In the genomic region with DNA sequence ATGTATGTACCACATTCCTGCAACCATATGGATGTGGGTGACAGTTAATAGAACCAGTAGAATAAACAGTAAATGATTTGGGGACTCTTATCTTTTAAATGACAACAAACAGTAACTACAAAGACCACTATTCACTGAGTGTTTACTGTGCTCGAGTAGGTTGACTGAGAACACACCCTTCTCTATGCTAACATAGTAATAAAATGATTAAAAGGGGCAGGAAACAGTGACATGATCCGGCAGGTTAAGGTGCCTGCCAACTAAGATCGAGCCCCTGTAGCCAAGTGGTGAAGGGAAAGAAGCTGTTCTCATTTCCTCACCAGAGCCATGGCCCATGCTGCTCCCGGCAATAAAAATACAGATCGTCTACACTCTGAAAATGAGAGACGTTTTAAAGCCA, we compare ENCODE assay signal across 24 mouse cellular contexts.
"Had no signal": no experiment of that assay in that cellular context is flagged by ENCODE, and none has a peak within 500 bp of the region (broad histone marks: within the 10 kb centered on the region; RNA-seq: fewer than 3 reads in every experiment).

No protein-coding gene starts in this region.

- H3K27ac ChIP-seq: kidney, embryonic 15.5 days; limb, embryonic 10.5 days; limb, embryonic 13.5 days; liver, embryonic 12.5 days; liver, embryonic 15.5 days; lung, embryonic 15.5 days; midbrain, embryonic 15.5 days; neural tube, embryonic 12.5 days; neural tube, embryonic 15.5 days had no signal

- ATAC-seq: liver, embryonic 12.5 days; midbrain, embryonic 15.5 days had no signal

- DNase-seq: kidney, adult 11 months; kidney, adult 8-10 months; kidney, postnatal 10 days; kidney, postnatal 36 days; layer of hippocampus, adult 9-11 months; liver; lung, adult 18-20 months; lung, postnatal 10 days; lung, postnatal 36 days; right cerebral cortex, adult 18-20 months; right cerebral cortex, postnatal 14 days; right cerebral cortex, postnatal 4 days; thymus, adult 18-20 months; thymus, postnatal 36 days had no signal

- H3K4me3 ChIP-seq: kidney, embryonic 15.5 days; limb, embryonic 10.5 days; limb, embryonic 13.5 days; liver, embryonic 12.5 days; liver, embryonic 15.5 days; lung, embryonic 15.5 days; midbrain, embryonic 15.5 days; neural tube, embryonic 12.5 days; neural tube, embryonic 15.5 days had no signal

- H3K4me1 ChIP-seq: kidney, embryonic 15.5 days; limb, embryonic 10.5 days; limb, embryonic 13.5 days; liver, embryonic 12.5 days; liver, embryonic 15.5 days; lung, embryonic 15.5 days; midbrain, embryonic 15.5 days; neural tube, embryonic 12.5 days; neural tube, embryonic 15.5 days had no signal

- H3K4me2 ChIP-seq: kidney, embryonic 15.5 days; limb, embryonic 13.5 days; liver, embryonic 12.5 days; liver, embryonic 15.5 days; lung, embryonic 15.5 days; midbrain, embryonic 11.5 days; midbrain, embryonic 15.5 days; neural tube, embryonic 12.5 days; neural tube, embryonic 15.5 days had no signal

- H3K9me3 ChIP-seq: kidney, embryonic 15.5 days; limb, embryonic 10.5 days; limb, embryonic 13.5 days; liver, embryonic 12.5 days; liver, embryonic 15.5 days; lung, embryonic 15.5 days; midbrain, embryonic 15.5 days; neural tube, embryonic 12.5 days; neural tube, embryonic 15.5 days had no signal

- H3K27me3 ChIP-seq: kidney, embryonic 15.5 days; limb, embryonic 13.5 days; liver, embryonic 12.5 days; liver, embryonic 15.5 days; lung, embryonic 15.5 days; midbrain, embryonic 15.5 days; neural tube, embryonic 12.5 days; neural tube, embryonic 15.5 days had no signal

- H3K9ac ChIP-seq: kidney, embryonic 15.5 days; limb, embryonic 13.5 days; liver, embryonic 12.5 days; liver, embryonic 15.5 days; lung, embryonic 15.5 days; midbrain, embryonic 15.5 days; neural tube, embryonic 12.5 days; neural tube, embryonic 15.5 days had no signal
